Mouse (Mus musculus) midbrain, postnatal 0 days (tissue): ENCODE data around the gene Ica1l. TPM values are rescaled to one million over a fixed set of nuclear protein-coding genes. Genes with fewer than 3 reads are reported as not detected.
A peak's percentile ranks its signal among the peaks of the same experiment; 100 is the strongest.
"Not testable (repeated sequence)": the region's sequence is repeated elsewhere in the genome, so short reads cannot be mapped to it uniquely, and the experiment has no call there.

Source experiments
- ATAC-seq: fragments of 200-750 bp; cut with Nextera tagmentation; 2 replicates; pipeline ENCODE4 v1.8.0; 2017; ENCODE audit warnings: moderate number of reproducible peaks, mild to moderate bottlenecking, moderate TSS enrichment, moderate library complexity; ENCODE audit not compliant: low FRiP score
- DNase-seq: peaks from one replicate; pipeline ENCODE4 v3.0.0-alpha.2; 2015; ENCODE audit warnings: low spot score
- H3K27ac ChIP-seq: fragments of 300-500 bp; sonication (generic); 2 replicates; pipeline ENCODE4 v1.5.1; 2014; ENCODE audit warnings: low read depth, mild to moderate bottlenecking, low read length, mixed read lengths
- H3K27me3 ChIP-seq: fragments of 300-500 bp; sonication (generic); 2 replicates; pipeline ENCODE4 v1.6.1; 2014; ENCODE audit warnings: low read length, control low read depth, mixed read lengths; ENCODE audit not compliant: insufficient read depth
- H3K36me3 ChIP-seq: fragments of 300-500 bp; sonication (generic); 2 replicates; pipeline ENCODE4 v1.6.1; 2014; ENCODE audit warnings: low read length, control low read depth, mixed read lengths; ENCODE audit not compliant: insufficient read depth
- H3K4me1 ChIP-seq: fragments of 300-500 bp; sonication (generic); 2 replicates; pipeline ENCODE4 v1.6.1; 2014; ENCODE audit warnings: mild to moderate bottlenecking, control low read depth, antibody characterized with exemption, low read length, mixed read lengths; ENCODE audit not compliant: insufficient read depth
- H3K4me2 ChIP-seq: fragments of 300-500 bp; sonication (generic); 2 replicates; pipeline ENCODE4 v1.6.1; 2014; ENCODE audit warnings: low read depth, mild to moderate bottlenecking, low read length, mixed read lengths; ENCODE audit not compliant: poor library complexity, severe bottlenecking
- H3K4me3 ChIP-seq: fragments of 300-500 bp; sonication (generic); 2 replicates; pipeline ENCODE4 v1.5.1; 2014; ENCODE audit warnings: low read depth, mild to moderate bottlenecking, low read length, moderate library complexity
- H3K9ac ChIP-seq: fragments of 300-500 bp; sonication (generic); replicated peaks from 2 replicates; pipeline ENCODE4 v1.6.1; 2014; ENCODE audit warnings: mild to moderate bottlenecking, low read length, moderate library complexity, mixed read lengths; ENCODE audit not compliant: poor library complexity, severe bottlenecking
- H3K9me3 ChIP-seq: fragments of 300-500 bp; sonication (generic); 2 replicates; pipeline ENCODE4 v1.6.1; 2016; ENCODE audit warnings: low read length, control low read depth
- CTCF ChIP-seq: IDR thresholded peaks from 2 replicates; pipeline ENCODE4 v1.5.1; 2016; ENCODE audit warnings: antibody characterized with exemption, mild to moderate bottlenecking
- WGBS: fragments of 180-500 bp; shearing (Covaris S2); extraction: QIAGEN DNeasy Blood & Tissue Kit; methylation state at CpG from one replicate; pipeline ENCODE4 v1.1.7; 2014; 5-methylcytosine and 5-hydroxymethylcytosine counted together
- polyA plus RNA-seq: library from polyadenylated mRNA; unstranded; fragments of >200 nt; fragmentation: Nextera tagmentation; extraction: Ambion mirVana; gene quantifications from 2 replicates; pipeline ENCODE4 v1.2.1, GENCODE M21; 2015
- total RNA-seq: library from RNA; depleted of rRNA; stranded (reverse); fragments of >200 nt; gene quantifications from 2 replicates; pipeline ENCODE4 v1.2.3, GENCODE M21; 2014; rRNA removed

The Ica1l gene
- 63.8 and 76.5 TPM in 2 replicates for total RNA-seq
- polyA plus RNA-seq, result 76.6 and 79.4 TPM in 2 replicates

- Histone ChIP-seq H3K36me3 (no peaks in the 10 kb centered on the region), H3K9me3 (no peaks in the 10 kb centered on the region), H3K4me3 (peak within 1 kb of the TSS; percentile 89), H3K9ac (peak within 1 kb of the TSS; percentile 94), H3K4me2 (peak within 1 kb of the TSS; percentile 79), H3K27me3 (no peaks in the 10 kb centered on the region), H3K4me1 (no peaks in the 10 kb centered on the region), H3K27ac (peak within 1 kb of the TSS; percentile 92)
- under 1% methylated on average over 59 of the region's 99 CpGs for WGBS
- ATAC-seq (peak; percentile 88), DNase-seq (peak; percentile 58)
- TF ChIP-seq CTCF, result no peak
Observed at GRCm38 (mm10) chr1:60042796-60043469, at the start of gene Ica1l. Gene Ica1l (minus strand): TSS chr1:60043184.

GRCm38 (mm10) chr1:60076411-60076810 lies 33.4 kb upstream of the Ica1l start:
- no peak overlapping the region for H3K9ac ChIP-seq
- TF ChIP-seq CTCF, result no peak
- H3K27ac ChIP-seq, result no peak overlapping the region
- 88% methylated on average over 6 of the region's 6 CpGs for WGBS
- no peak for DNase-seq
- no peaks in the 10 kb centered on the region for H3K4me1 ChIP-seq
- H3K9me3 ChIP-seq, result no peaks in the 10 kb centered on the region
- H3K36me3 ChIP-seq, result peaks cover 10% of the 10 kb centered on the region
- no peak overlapping the region for H3K4me3 ChIP-seq
- no peak for ATAC-seq
- H3K27me3 ChIP-seq, result no peaks in the 10 kb centered on the region
- H3K4me2 ChIP-seq, result no peak overlapping the region

GRCm38 (mm10) chr1:60075590-60075989 lies 32.6 kb upstream of the Ica1l start:
- TF ChIP-seq CTCF, result no peak
- H3K36me3 ChIP-seq, result peaks cover 10% of the 10 kb centered on the region
- no peak overlapping the region for H3K4me2 ChIP-seq
- no peak overlapping the region for H3K27ac ChIP-seq
- no peak overlapping the region for H3K9ac ChIP-seq
- H3K27me3 ChIP-seq, result no peaks in the 10 kb centered on the region
- 87% methylated on average over 3 of the region's 3 CpGs for WGBS
- no peak for ATAC-seq
- H3K4me3 ChIP-seq, result no peak overlapping the region
- DNase-seq, result no peak
- H3K9me3 ChIP-seq, result no peaks in the 10 kb centered on the region
- H3K4me1 ChIP-seq, result no peaks in the 10 kb centered on the region

- 89% methylated on average over 2 of the region's 2 CpGs for WGBS
- no peaks in the 10 kb centered on the region for H3K4me1 ChIP-seq
- H3K36me3 ChIP-seq, result peaks cover 10% of the 10 kb centered on the region
- ATAC-seq (no peak), DNase-seq (no peak)
- H3K27ac ChIP-seq, result no peak overlapping the region
- no peak for TF ChIP-seq CTCF
- no peak overlapping the region for H3K4me3 ChIP-seq
- no peak overlapping the region for H3K9ac ChIP-seq
- H3K27me3 ChIP-seq, result no peaks in the 10 kb centered on the region
- H3K4me2 ChIP-seq, result no peak overlapping the region
- H3K9me3 ChIP-seq, result no peaks in the 10 kb centered on the region
Observed at GRCm38 (mm10) chr1:60074935-60075334, 32.0 kb upstream of the Ica1l start.

- not testable (repeated sequence) for H3K9ac ChIP-seq, H3K27ac ChIP-seq, ATAC-seq, DNase-seq, H3K4me3 ChIP-seq, H3K4me2 ChIP-seq, H3K27me3 ChIP-seq, H3K4me1 ChIP-seq, H3K9me3 ChIP-seq, H3K36me3 ChIP-seq
Observed at GRCm38 (mm10) chr1:60070725-60071124, 27.7 kb upstream of the Ica1l start.

GRCm38 (mm10) chr1:60056310-60056709 lies 13.3 kb upstream of the Ica1l start:
- Histone ChIP-seq H3K4me3 (no peak overlapping the region), H3K4me2 (no peak overlapping the region), H3K4me1 (no peaks in the 10 kb centered on the region), H3K27ac (no peak overlapping the region), H3K9me3 (no peaks in the 10 kb centered on the region), H3K27me3 (no peaks in the 10 kb centered on the region), H3K9ac (no peak overlapping the region), H3K36me3 (no peaks in the 10 kb centered on the region)
- no peak for TF ChIP-seq CTCF
- no peak for DNase-seq
- no peak for ATAC-seq
- 74% methylated on average over 3 of the region's 3 CpGs for WGBS
